Mouse (Mus musculus): ENCODE results near the gene Uqcr11.

Gene Uqcr11

GRCm38 (mm10) chr10:80369995-80370747, 36.5 kb downstream of the Uqcr11 start:
- DNase-seq = no peak

- DNase-seq = no peak
These were observed 38.2 kb downstream of the Uqcr11 start for GRCm38 (mm10) chr10:80368392-80368791.

- no peak for DNase-seq
These were observed 38.7 kb downstream of the Uqcr11 start for GRCm38 (mm10) chr10:80367954-80368353.

GRCm38 (mm10) chr10:80365736-80366135, 40.9 kb downstream of the Uqcr11 start:
- DNase-seq = no peak

GRCm38 (mm10) chr10:80363734-80364133, 42.9 kb downstream of the Uqcr11 start:
- no peak for DNase-seq

GRCm38 (mm10) chr10:80357994-80358639, 48.5 kb downstream of the Uqcr11 start:
- peak; percentile 75 to 80 for DNase-seq

- DNase-seq = no peak
These were observed 49.3 kb downstream of the Uqcr11 start for GRCm38 (mm10) chr10:80357336-80357735.

- peak in 1 of 2 experiments; percentile 57 for DNase-seq
These were observed 49.9 kb downstream of the Uqcr11 start for GRCm38 (mm10) chr10:80356737-80357136.

- peak; percentile 72 to 84 for DNase-seq
These were observed 50.5 kb downstream of the Uqcr11 start, which contains the start of gene Plk5 for GRCm38 (mm10) chr10:80356001-80356682. Gene Plk5, plus strand, starts transcription at chr10:80356459.

GRCm38 (mm10) chr10:80355431-80355830, 51.2 kb downstream of the Uqcr11 start:
- peak; percentile 76 to 77 for DNase-seq
